Comparison of ENCODE assay signal across 8 mouse cellular contexts in genomic region chr9:48646251-48646650, GRCm38 (mm10). TPM values are rescaled to one million over a fixed set of nuclear protein-coding genes. Genes with fewer than 3 reads are reported as not detected.
DNase-seq lines count a peak whose midpoint lies in the region; ATAC-seq and TF ChIP-seq lines count a peak whose summit lies in the region.

No protein-coding gene starts in this region.

- H3K36me3 ChIP-seq in ES-Bruce4 (ENCODE audit: control insufficient read depth, insufficient read depth, low read length, poor library complexity, severe bottlenecking): no peaks in the 10 kb centered on the region
- no peaks in the 10 kb centered on the region for H3K36me3 ChIP-seq in lung, embryonic 14.5 days (ENCODE audit: insufficient read depth)

- H3K4me3 ChIP-seq in ES-Bruce4 (ENCODE audit: low read depth, low read length): no peak overlapping the region
- no peak overlapping the region for H3K4me3 ChIP-seq in lung, embryonic 14.5 days (ENCODE audit: low read depth, low read length)
- H3K4me3 ChIP-seq in olfactory bulb, adult 2 months (ENCODE audit: insufficient read depth, low read depth, low read length): no peak overlapping the region

- no peak for TF ChIP-seq POLR2A in ES-Bruce4 (IDR thresholded peaks at IDR 0.05; ENCODE audit: insufficient read depth, low read length)
- no peak for TF ChIP-seq POLR2A in olfactory bulb, adult 2 months (IDR thresholded peaks at IDR 0.05; ENCODE audit: insufficient read depth, low read depth, low read length)

- H3K27ac ChIP-seq in ES-Bruce4 (ENCODE audit: insufficient read depth, low read length): no peak overlapping the region
- H3K27ac ChIP-seq in lung, embryonic 14.5 days (ENCODE audit: low read depth): no peak overlapping the region
- H3K27ac ChIP-seq in olfactory bulb, adult 2 months (ENCODE audit: insufficient read depth, low read depth, low read length): no peak overlapping the region

- H3K27me3 ChIP-seq in ES-Bruce4 (ENCODE audit: control insufficient read depth, insufficient read depth, low read length, poor library complexity, severe bottlenecking): no peaks in the 10 kb centered on the region
- peaks cover 15% of the 10 kb centered on the region for H3K27me3 ChIP-seq in lung, embryonic 14.5 days (ENCODE audit: insufficient read depth, low read length)

- H3K9ac ChIP-seq in ES-Bruce4 (ENCODE audit: low read depth, poor library complexity, severe bottlenecking): no peak overlapping the region
- no peak overlapping the region for H3K9ac ChIP-seq in lung, embryonic 14.5 days

- 28% methylated on average over 4 of the region's 4 CpGs for WGBS in lung, embryonic 14.5 days
- 16% methylated on average over 4 of the region's 4 CpGs for WGBS in olfactory bulb, adult 2 months

- peak; percentile 76 for TF ChIP-seq CTCF in ES-Bruce4 (IDR thresholded peaks at IDR 0.05; ENCODE audit: low read depth, low read length)
- TF ChIP-seq CTCF in lung, embryonic 14.5 days (IDR thresholded peaks at IDR 0.05; ENCODE audit: low read depth): peak; percentile 100
- peak; percentile 53 for TF ChIP-seq CTCF in olfactory bulb, adult 2 months (IDR thresholded peaks at IDR 0.05; ENCODE audit: insufficient read depth, low read depth, low read length)

- H3K9me3 ChIP-seq in ES-Bruce4 (replicated peaks; ENCODE audit: control insufficient read depth, insufficient read depth, low read length, poor library complexity, severe bottlenecking): peaks cover 3% of the 10 kb centered on the region; the same call in 1 of the 2 replicates
- peaks cover 6% of the 10 kb centered on the region; the same call in 1 of the 2 replicates for H3K9me3 ChIP-seq in lung, embryonic 14.5 days (ENCODE audit: low read depth, low read length)

- H3K4me2 ChIP-seq in lung, embryonic 14.5 days: no peak overlapping the region

- H3K4me1 ChIP-seq in ES-Bruce4 (ENCODE audit: control insufficient read depth, insufficient read depth, low read length): no peaks in the 10 kb centered on the region
- peaks cover 6% of the 10 kb centered on the region; the same call in 1 of the 2 replicates for H3K4me1 ChIP-seq in lung, embryonic 14.5 days (ENCODE audit: insufficient read depth)
- H3K4me1 ChIP-seq in olfactory bulb, adult 2 months (ENCODE audit: control insufficient read depth, insufficient read depth, low read length): peaks cover 16% of the 10 kb centered on the region

- DNase-seq in adrenal gland, postnatal 14 days: peak; percentile 80
- DNase-seq in embryo, embryonic 11.5 days (ENCODE audit: low read depth, low spot score): peak; percentile 75
- DNase-seq in heart, adult 8-10 months (ENCODE audit: low spot score): peak; percentile 85
- DNase-seq in kidney, postnatal 36 days: peak; percentile 79 to 80
- DNase-seq in lung, embryonic 14.5 days: peak; percentile 92
- DNase-seq in thymus, postnatal 4 days: peak; percentile 75

- peak; percentile 56; the same call in 1 of the 2 replicates for ATAC-seq in lung, embryonic 14.5 days (ENCODE audit: insufficient read depth)

- no peak for TF ChIP-seq EP300 in ES-Bruce4 (IDR thresholded peaks at IDR 0.05; ENCODE audit: insufficient read depth, low read depth, low read length)

RNA-seq across cellular contexts. Expression of gene Nnmt, which starts 41.3 kb away (rescaled TPM):
- polyA plus RNA-seq in ES-Bruce4 (2011; ENCODE audit: insufficient read depth, insufficient read length, low read depth, missing spikeins): not detected in 2 replicates
- total RNA-seq in adrenal gland, postnatal 14 days (2021): 14.4 and 20.7 TPM in 2 replicates
- 1 to 10 TPM; 3.2 to 5.2 (median 4.3) TPM for total RNA-seq in heart, adult 8-10 months (2022)
- 0.61 and 0.71 TPM in 2 replicates for polyA plus RNA-seq in lung, embryonic 14.5 days (2014; fragmentation: Nextera tagmentation; extraction: Ambion mirVana)
- polyA plus RNA-seq in olfactory bulb, adult 2 months (2012; ENCODE audit: insufficient read depth, insufficient read length, low replicate concordance, missing spikeins): not detected in 2 replicates
